Mouse (Mus musculus) MEL (cell line): Measurements from ENCODE around the gene Sept9.

ENCODE experiments used
- BHLHE40 ChIP-seq: IDR thresholded peaks from 2 replicates; pipeline ENCODE4 v1.6.1; 2012; ENCODE audit warnings: low read depth, mild to moderate bottlenecking, inconsistent platforms, low read length, improper control_type of control experiment, borderline replicate concordance
- CTCF ChIP-seq, 3 experiments: IDR thresholded peaks in 2 of 3; conservative IDR thresholded peaks in 1 of 3; 2 replicates each; pipeline ENCODE4 v1.5.1; 2011 to 2012; ENCODE audit warnings: low read length in 3 of 3, low read depth in 2 of 3, mild to moderate bottlenecking in 2 of 3, improper control_type of control experiment in 1 of 3, inconsistent platforms in 1 of 3, mixed read lengths in 1 of 3, moderate library complexity in 1 of 3; ENCODE audit not compliant: control insufficient read depth in 1 of 3, insufficient read depth in 1 of 3, poor library complexity in 1 of 3, severe bottlenecking in 1 of 3
- GATA1 ChIP-seq: IDR thresholded peaks from 2 replicates; pipeline ENCODE4 v1.6.1; 2011; ENCODE audit warnings: low read depth, low read length, improper control_type of control experiment
- USF2 ChIP-seq, 2 experiments: IDR thresholded peaks; 2 replicates each; pipeline ENCODE4 v1.6.1; 2011 to 2012; ENCODE audit warnings: improper control_type of control experiment in 2 of 2, low read length in 2 of 2, borderline replicate concordance in 1 of 2, inconsistent platforms in 1 of 2, low read depth in 1 of 2, mild to moderate bottlenecking in 1 of 2; ENCODE audit not compliant: insufficient read depth in 1 of 2
- ZC3H11A ChIP-seq: IDR thresholded peaks from 2 replicates; pipeline ENCODE4 v1.6.1; 2012; ENCODE audit warnings: low read depth, mild to moderate bottlenecking, inconsistent platforms, low read length, improper control_type of control experiment
- ZNF384 ChIP-seq: IDR thresholded peaks from 2 replicates; pipeline ENCODE4 v1.6.1; 2012; ENCODE audit warnings: low read depth, mild to moderate bottlenecking, inconsistent platforms, low read length, improper control_type of control experiment

DNA sequence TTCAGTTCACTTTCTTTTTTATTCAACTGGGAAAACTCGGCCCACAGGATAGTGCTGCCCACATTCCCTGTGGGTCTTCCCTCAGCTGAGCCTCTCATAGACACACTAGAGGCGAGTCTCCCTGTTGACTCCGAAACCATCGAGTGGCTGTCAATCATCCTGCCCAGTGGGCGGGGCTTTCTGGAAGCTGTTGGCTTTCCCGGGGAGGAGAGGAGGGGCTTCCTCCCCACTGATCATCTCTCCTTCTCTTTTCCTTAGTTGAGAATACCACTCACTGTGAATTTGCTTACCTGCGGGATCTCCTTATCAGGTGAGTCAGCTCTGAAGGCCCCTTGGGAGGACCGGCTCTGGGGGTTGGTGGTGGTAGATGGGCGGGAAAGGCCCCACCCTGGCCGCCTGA lies 159.7 kb downstream of the Sept9 start:
- TF ChIP-seq USF2 (IDR thresholded peaks at IDR 0.05; ENCODE audit: borderline replicate concordance in 1 of 2, insufficient read depth in 1 of 2, low read depth in 1 of 2, low read length in 2 of 2): no peak
- no peak for TF ChIP-seq ZC3H11A
- TF ChIP-seq GATA1: no peak
- TF ChIP-seq BHLHE40: no peak
- TF ChIP-seq CTCF (IDR thresholded peaks at IDR 0.05 in 2 of 3, conservative IDR thresholded peaks at IDR 0.05 in 1 of 3; ENCODE audit: control insufficient read depth in 1 of 3, insufficient read depth in 1 of 3, low read depth in 2 of 3, low read length in 3 of 3, poor library complexity in 1 of 3, severe bottlenecking in 1 of 3): no peak; a peak in 1 of 6 replicates
- TF ChIP-seq ZNF384: no peak
